Mouse (Mus musculus) myocyte (in vitro differentiated cells): ENCODE results near the gene Ccna1.

Experiments used
- CEBPB ChIP-seq: IDR thresholded peaks from 2 replicates; pipeline ENCODE4 v1.6.1; 2011; ENCODE audit warnings: mild to moderate bottlenecking, moderate library complexity; ENCODE audit not compliant: poor library complexity, insufficient read depth, severe bottlenecking
- E2F4 ChIP-seq: IDR thresholded peaks from one replicate; pipeline ENCODE4 v1.6.1; 2011; ENCODE audit warnings: mild to moderate bottlenecking, control low read depth, moderate library complexity; ENCODE audit not compliant: insufficient read depth
- MAX ChIP-seq: IDR thresholded peaks from one replicate; pipeline ENCODE4 v1.6.1; 2011; ENCODE audit warnings: low read depth, mild to moderate bottlenecking, control low read depth
- MYOD1 ChIP-seq, 3 experiments: IDR thresholded peaks; one replicate each; pipeline ENCODE4 v1.6.1; 2011; ENCODE audit warnings: control low read depth in 2 of 3, low read depth in 2 of 3, mild to moderate bottlenecking in 2 of 3, moderate library complexity in 1 of 3; ENCODE audit not compliant: insufficient read length in 2 of 3, control insufficient read depth in 1 of 3
- MYOG ChIP-seq, 3 experiments: IDR thresholded peaks; one replicate each; pipeline ENCODE4 v1.6.1; 2011; ENCODE audit warnings: control low read depth in 2 of 3, low read depth in 2 of 3, mild to moderate bottlenecking in 2 of 3; ENCODE audit not compliant: insufficient read length in 2 of 3, control insufficient read depth in 1 of 3, insufficient read depth in 1 of 3
- POLR2A ChIP-seq: IDR thresholded peaks from one replicate; pipeline ENCODE4 v1.6.1; 2011; ENCODE audit warnings: low read depth, mild to moderate bottlenecking, control low read depth, moderate library complexity; ENCODE audit not compliant: insufficient read length
- POLR2AphosphoS2 ChIP-seq: IDR thresholded peaks from one replicate; pipeline ENCODE4 v1.6.1; 2011; ENCODE audit warnings: low read depth, control low read depth; ENCODE audit not compliant: insufficient read length
- TCF12 ChIP-seq: IDR thresholded peaks from one replicate; pipeline ENCODE4 v1.6.1; 2011; ENCODE audit warnings: mild to moderate bottlenecking, control low read depth; ENCODE audit not compliant: poor library complexity, insufficient read depth, severe bottlenecking
- USF1 ChIP-seq: IDR thresholded peaks from one replicate; pipeline ENCODE4 v1.6.1; 2011; ENCODE audit warnings: low read depth, mild to moderate bottlenecking, control low read depth, moderate library complexity

- no peak for TF ChIP-seq POLR2A
- no peak for TF ChIP-seq TCF12
- TF ChIP-seq MAX: no peak
- no peak for TF ChIP-seq POLR2AphosphoS2
- no peak for TF ChIP-seq USF1
- TF ChIP-seq E2F4: no peak
- no peak for TF ChIP-seq MYOG (IDR thresholded peaks at IDR 0.05; ENCODE audit: control insufficient read depth in 1 of 3, insufficient read depth in 1 of 3, insufficient read length in 2 of 3, low read depth in 2 of 3)
- TF ChIP-seq MYOD1 (IDR thresholded peaks at IDR 0.05; ENCODE audit: control insufficient read depth in 1 of 3, insufficient read length in 2 of 3, low read depth in 2 of 3): no peak
- TF ChIP-seq CEBPB: no peak
These were observed 30.4 kb upstream of the Ccna1 start for GRCm38 (mm10) chr3:55085716-55086115.
